Mouse (Mus musculus): ENCODE data around the gene Pnmal1.
A peak's percentile ranks its signal among the peaks of the same experiment; 100 is the strongest.
"Not testable (repeated sequence)": the region's sequence is repeated elsewhere in the genome, so short reads cannot be mapped to it uniquely, and the experiment has no call there.

Gene Pnmal1

GRCm38 (mm10) chr7:16950861-16951635, 8.4 kb upstream of the Pnmal1 start:
- peak; percentile 36 to 77 for DNase-seq (ENCODE audit: low spot score in 2 of 2)

GRCm38 (mm10) chr7:16953776-16954175, 5.7 kb upstream of the Pnmal1 start:
- not testable (repeated sequence) for DNase-seq (ENCODE audit: low spot score in 2 of 2)

- no peak for DNase-seq (ENCODE audit: low spot score in 2 of 2)
Observed at GRCm38 (mm10) chr7:16955712-16956111, 3.8 kb upstream of the Pnmal1 start.

- no peak for DNase-seq (ENCODE audit: low spot score in 2 of 2)
Observed at GRCm38 (mm10) chr7:16956410-16957265, 2.8 kb upstream of the Pnmal1 start.

- no peak for DNase-seq (ENCODE audit: low spot score in 2 of 2)
Observed at GRCm38 (mm10) chr7:16961678-16962077, 2.2 kb downstream of the Pnmal1 start.

- DNase-seq (ENCODE audit: low spot score in 2 of 2), result no peak
Observed at GRCm38 (mm10) chr7:16968414-16968813, 8.9 kb downstream of the Pnmal1 start.

- no peak for DNase-seq (ENCODE audit: low spot score in 2 of 2)
Observed at GRCm38 (mm10) chr7:16971160-16971559, 11.7 kb downstream of the Pnmal1 start.

- no peak for DNase-seq (ENCODE audit: low spot score in 2 of 2)
Observed at GRCm38 (mm10) chr7:16974018-16974417, 14.5 kb downstream of the Pnmal1 start.

- no peak for DNase-seq (ENCODE audit: low spot score in 2 of 2)
Observed at GRCm38 (mm10) chr7:16976298-16976697, 16.8 kb downstream of the Pnmal1 start.

- DNase-seq (ENCODE audit: low spot score in 2 of 2), result no peak
Observed at GRCm38 (mm10) chr7:16978173-16978572, 18.7 kb downstream of the Pnmal1 start.

- DNase-seq (ENCODE audit: low spot score in 2 of 2), result no peak
Observed at GRCm38 (mm10) chr7:16978593-16978992, 19.1 kb downstream of the Pnmal1 start.

- peak in 1 of 2 experiments; percentile 64 for DNase-seq (ENCODE audit: low spot score in 2 of 2)
Observed at GRCm38 (mm10) chr7:16980348-16980747, 20.9 kb downstream of the Pnmal1 start.

GRCm38 (mm10) chr7:16982859-16983568, 23.5 kb downstream of the Pnmal1 start, which contains the start of gene Gm42372:
Gene Gm42372 (plus strand): TSS chr7:16983086.
- DNase-seq (ENCODE audit: low spot score in 2 of 2), result peak in 1 of 2 experiments; percentile 69

- no peak for DNase-seq (ENCODE audit: low spot score in 2 of 2)
Observed at GRCm38 (mm10) chr7:16987541-16988149, 28.2 kb downstream of the Pnmal1 start.

GRCm38 (mm10) chr7:16988405-16988804, 28.9 kb downstream of the Pnmal1 start:
- DNase-seq (ENCODE audit: low spot score in 2 of 2), result no peak

GRCm38 (mm10) chr7:16990006-16990744, 30.7 kb downstream of the Pnmal1 start:
- DNase-seq (ENCODE audit: low spot score in 2 of 2), result no peak

GRCm38 (mm10) chr7:16991681-16992450, 32.4 kb downstream of the Pnmal1 start:
- DNase-seq (ENCODE audit: low spot score in 2 of 2), result no peak

GRCm38 (mm10) chr7:16992451-16992807, 33.0 kb downstream of the Pnmal1 start, which contains the start of gene Ccdc8:
Gene Ccdc8 (plus strand): TSS chr7:16992708.
- DNase-seq (ENCODE audit: low spot score in 2 of 2), result no peak

GRCm38 (mm10) chr7:16993651-16994399, 34.3 kb downstream of the Pnmal1 start:
- DNase-seq (ENCODE audit: low spot score in 2 of 2), result no peak

Data from spleen, postnatal 10 days (tissue).